Mouse (Mus musculus): ENCODE measurements at regions not wholly inside any gene's neighbourhood (a gene's known extent, or its start where the extent isn't known, plus 50 kb on each side); places are given as distances from the start of the nearest gene placed in this dataset.

DNA sequence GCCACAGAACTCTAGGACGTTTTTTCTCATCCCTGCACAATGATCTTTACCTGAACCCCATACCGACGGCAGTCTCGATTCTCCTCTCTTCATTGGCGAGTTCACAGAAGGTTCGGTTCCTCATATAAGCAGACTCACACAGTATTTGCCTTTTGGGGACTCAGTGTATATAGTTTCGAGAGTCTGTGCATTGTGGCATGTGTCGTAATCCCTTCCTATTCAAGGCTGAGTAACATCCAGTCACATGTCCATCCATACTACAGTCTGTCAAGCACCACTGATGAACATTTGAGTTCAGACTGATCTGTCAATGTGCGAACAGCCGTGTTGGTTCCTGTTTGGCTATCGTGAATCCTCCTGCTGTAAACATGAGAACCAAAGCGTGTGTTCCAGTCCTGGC lies 156.6 kb downstream of the Tgfb2 start:
- TF ChIP-seq POLR2A (IDR thresholded peaks at IDR 0.05; ENCODE audit: low read depth, low read length) = no peak
- TF ChIP-seq CTCF (IDR thresholded peaks at IDR 0.05; ENCODE audit: borderline replicate concordance, insufficient read depth, low read length) = no peak
- H3K27ac ChIP-seq (ENCODE audit: insufficient read depth, low read length) = no peak overlapping the region

DNA sequence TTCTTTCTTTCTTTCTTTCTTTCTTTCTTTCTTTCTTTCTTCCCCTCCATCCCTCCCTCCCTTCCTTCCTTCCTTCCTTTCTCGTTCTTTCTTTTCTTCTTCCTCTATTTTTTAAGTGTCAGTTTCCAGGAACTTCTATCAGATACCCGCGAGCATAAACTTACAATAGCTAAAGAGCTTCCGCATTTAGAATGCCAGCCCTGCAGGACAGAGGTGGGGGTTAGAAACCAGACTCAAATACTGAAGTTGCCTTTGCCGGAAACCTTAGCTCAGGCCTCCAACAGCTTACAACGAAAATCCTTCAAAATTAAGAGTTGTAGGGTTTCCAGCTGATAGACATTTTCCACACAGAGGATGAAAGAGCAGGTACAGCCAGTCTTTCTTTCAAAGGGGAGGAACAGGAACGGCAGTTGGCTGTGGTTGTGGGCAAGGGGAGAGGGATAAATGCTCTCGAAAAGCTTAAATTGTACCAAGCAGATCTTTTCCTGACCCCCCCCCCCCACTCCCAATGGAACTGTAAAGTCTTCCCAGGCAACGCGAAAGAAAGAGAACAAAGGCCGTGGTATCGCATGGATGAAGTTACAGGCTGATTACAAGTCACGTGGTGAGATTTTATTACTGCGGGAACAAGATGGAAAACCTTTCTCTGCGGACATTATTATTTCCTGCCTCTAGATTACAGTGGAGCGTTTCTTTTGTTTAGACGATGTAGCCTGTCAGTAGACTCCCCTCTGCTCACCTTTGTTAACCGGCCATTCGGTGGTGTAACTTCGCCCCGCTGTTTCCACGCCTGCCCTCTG lies 159.2 kb downstream of the Tgfb2 start:
- TF ChIP-seq CTCF (IDR thresholded peaks at IDR 0.05; ENCODE audit: borderline replicate concordance, insufficient read depth, low read length) (no peak), POLR2A (IDR thresholded peaks at IDR 0.05; ENCODE audit: low read depth, low read length) (no peak)
- H3K4me3 ChIP-seq (ENCODE audit: insufficient read depth, low read length) = no peak overlapping the region
- no peak overlapping the region for H3K27ac ChIP-seq (ENCODE audit: insufficient read depth, low read length)
- no peaks in the 10 kb centered on the region for H3K4me1 ChIP-seq (ENCODE audit: control insufficient read depth, insufficient read depth, low read length)

More for the DNA sequence above, 156.6 kb downstream of the Tgfb2 start:
- H3K4me3 ChIP-seq (ENCODE audit: insufficient read depth, low read length) = no peak overlapping the region
- no peaks in the 10 kb centered on the region for H3K4me1 ChIP-seq (ENCODE audit: control insufficient read depth, insufficient read depth, low read length)

DNA sequence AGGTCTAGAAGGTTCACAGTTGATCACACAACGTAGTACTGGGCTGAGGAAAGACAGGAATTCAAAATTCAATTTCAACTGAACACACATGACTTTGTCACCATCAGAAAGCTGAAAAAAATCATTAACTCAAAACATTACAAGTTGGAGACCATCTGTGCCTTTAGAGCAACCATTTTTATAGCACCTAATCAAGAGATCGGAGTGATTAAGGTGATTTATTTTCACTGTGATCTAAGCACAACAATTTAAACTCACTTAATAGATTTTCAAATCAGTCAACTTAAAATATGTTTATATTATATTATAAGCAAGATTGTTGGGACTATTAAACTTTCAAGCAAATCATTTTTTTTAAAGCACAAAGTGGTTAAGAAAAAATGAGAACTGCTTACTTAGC lies 165.7 kb downstream of the Tgfb2 start:
- Histone ChIP-seq H3K4me1 (ENCODE audit: control insufficient read depth, insufficient read depth, low read length) (no peaks in the 10 kb centered on the region), H3K4me3 (ENCODE audit: insufficient read depth, low read length) (no peak overlapping the region), H3K27ac (ENCODE audit: insufficient read depth, low read length) (no peak overlapping the region)
- TF ChIP-seq POLR2A (IDR thresholded peaks at IDR 0.05; ENCODE audit: low read depth, low read length) (no peak), CTCF (IDR thresholded peaks at IDR 0.05; ENCODE audit: borderline replicate concordance, insufficient read depth, low read length) (no peak)

DNA sequence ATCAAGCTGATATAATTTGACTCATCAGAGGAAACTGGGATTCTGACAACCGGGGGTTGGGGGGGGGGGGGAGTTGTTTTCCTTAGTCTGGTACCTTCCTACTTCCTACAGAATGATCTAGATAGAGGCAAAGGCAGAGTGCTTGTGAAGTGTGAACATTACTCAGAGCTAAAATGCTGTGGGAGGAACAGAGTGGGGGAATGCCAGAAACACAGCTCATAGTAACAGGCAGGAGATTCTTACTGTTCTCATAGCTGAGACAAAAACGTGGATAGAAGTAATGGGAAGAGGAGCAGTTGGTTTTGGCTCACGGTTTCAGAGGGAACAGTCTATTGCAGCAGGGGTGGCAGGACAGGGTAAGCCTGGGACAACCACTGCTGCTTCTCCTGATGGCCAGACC lies 167.6 kb downstream of the Tgfb2 start:
- no peak overlapping the region for H3K27ac ChIP-seq (ENCODE audit: insufficient read depth, low read length)
- H3K4me1 ChIP-seq (ENCODE audit: control insufficient read depth, insufficient read depth, low read length) = no peaks in the 10 kb centered on the region
- TF ChIP-seq CTCF (IDR thresholded peaks at IDR 0.05; ENCODE audit: borderline replicate concordance, insufficient read depth, low read length) (no peak), POLR2A (IDR thresholded peaks at IDR 0.05; ENCODE audit: low read depth, low read length) (no peak)
- H3K4me3 ChIP-seq (ENCODE audit: insufficient read depth, low read length) = no peak overlapping the region

DNA sequence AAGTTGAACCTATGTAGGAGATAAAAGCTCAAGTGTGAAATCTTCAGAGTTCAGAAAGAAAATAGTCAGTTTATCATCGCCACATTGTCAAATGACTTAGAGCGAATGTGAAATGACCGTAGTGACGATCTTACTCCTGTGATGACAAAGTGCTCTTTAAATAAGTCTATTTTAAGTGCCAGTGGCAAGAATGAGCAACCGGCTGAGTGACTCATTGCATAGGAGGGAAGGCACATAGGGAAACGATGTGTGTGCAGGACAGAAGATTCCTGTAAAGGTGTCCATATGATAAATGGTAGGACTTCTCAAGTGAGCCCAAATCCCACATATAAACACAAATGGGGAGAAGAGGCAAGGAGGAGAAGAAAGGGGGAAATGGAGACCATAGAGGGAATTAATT lies 189.8 kb downstream of the Tgfb2 start:
- TF ChIP-seq POLR2A (IDR thresholded peaks at IDR 0.05; ENCODE audit: low read depth, low read length) = no peak
- no peak for TF ChIP-seq CTCF (IDR thresholded peaks at IDR 0.05; ENCODE audit: borderline replicate concordance, insufficient read depth, low read length)
- Histone ChIP-seq H3K4me3 (ENCODE audit: insufficient read depth, low read length) (no peak overlapping the region), H3K4me1 (ENCODE audit: control insufficient read depth, insufficient read depth, low read length) (no peaks in the 10 kb centered on the region), H3K27ac (ENCODE audit: insufficient read depth, low read length) (no peak overlapping the region)

DNA sequence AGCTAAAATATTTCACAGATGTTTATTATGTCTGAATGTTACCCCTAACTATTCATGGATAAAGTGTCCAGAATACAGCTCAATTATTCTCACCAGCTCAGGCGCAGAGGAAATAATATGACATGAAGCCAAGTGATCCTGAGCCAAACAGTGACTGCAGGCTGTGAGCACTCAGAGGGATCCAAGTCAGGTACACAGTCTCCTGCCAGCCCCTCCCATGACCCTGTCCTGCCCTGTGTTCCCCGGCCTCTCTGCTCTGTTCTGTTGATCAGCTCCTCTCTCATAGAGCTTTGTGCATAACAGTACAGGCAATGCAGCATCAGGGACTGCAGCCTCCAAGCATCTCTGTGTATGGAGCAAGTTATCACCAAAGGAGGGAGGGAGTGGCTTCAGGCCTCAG lies 190.7 kb downstream of the Tgfb2 start:
- no peaks in the 10 kb centered on the region for H3K4me1 ChIP-seq (ENCODE audit: control insufficient read depth, insufficient read depth, low read length)
- no peak overlapping the region for H3K27ac ChIP-seq (ENCODE audit: insufficient read depth, low read length)
- no peak overlapping the region for H3K4me3 ChIP-seq (ENCODE audit: insufficient read depth, low read length)
- TF ChIP-seq POLR2A (IDR thresholded peaks at IDR 0.05; ENCODE audit: low read depth, low read length) (no peak), CTCF (IDR thresholded peaks at IDR 0.05; ENCODE audit: borderline replicate concordance, insufficient read depth, low read length) (no peak)

GRCm38 (mm10) chr1:186513861-186514260 lies 191.9 kb downstream of the Tgfb2 start:
- TF ChIP-seq CTCF (IDR thresholded peaks at IDR 0.05; ENCODE audit: borderline replicate concordance, insufficient read depth, low read length) (no peak), POLR2A (IDR thresholded peaks at IDR 0.05; ENCODE audit: low read depth, low read length) (no peak)
- Histone ChIP-seq H3K4me3 (ENCODE audit: insufficient read depth, low read length) (no peak overlapping the region), H3K4me1 (ENCODE audit: control insufficient read depth, insufficient read depth, low read length) (no peaks in the 10 kb centered on the region)

DNA sequence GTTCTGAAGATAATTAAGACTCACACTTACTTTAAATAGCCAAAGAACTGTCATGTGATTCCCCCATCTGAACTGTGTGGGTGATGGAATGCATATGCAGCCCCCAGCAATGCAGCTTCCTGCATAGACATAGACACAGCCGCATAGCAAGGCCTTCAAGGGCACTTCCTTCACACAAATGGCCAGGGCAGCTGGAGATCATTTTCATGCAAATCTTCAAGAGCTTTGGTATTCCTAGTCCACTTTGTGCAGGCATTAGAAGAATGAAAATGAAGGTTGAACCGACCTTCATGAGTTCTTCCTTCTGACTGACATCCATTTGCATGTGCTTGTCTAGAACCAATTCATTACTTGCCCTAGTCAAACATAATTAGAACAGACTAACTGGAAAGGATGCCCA lies 195.3 kb downstream of the Tgfb2 start:
- Histone ChIP-seq H3K4me3 (ENCODE audit: insufficient read depth, low read length) (no peak overlapping the region), H3K27ac (ENCODE audit: insufficient read depth, low read length) (no peak overlapping the region), H3K4me1 (ENCODE audit: control insufficient read depth, insufficient read depth, low read length) (no peaks in the 10 kb centered on the region)
- TF ChIP-seq CTCF (IDR thresholded peaks at IDR 0.05; ENCODE audit: borderline replicate concordance, insufficient read depth, low read length) (no peak), POLR2A (IDR thresholded peaks at IDR 0.05; ENCODE audit: low read depth, low read length) (no peak)

More at GRCm38 (mm10) chr1:186513861-186514260, 191.9 kb downstream of the Tgfb2 start:
- H3K27ac ChIP-seq (ENCODE audit: insufficient read depth, low read length) = no peak overlapping the region

GRCm38 (mm10) chr1:186508358-186508757 lies 197.4 kb downstream of the Tgfb2 start:
- H3K4me3 ChIP-seq (ENCODE audit: insufficient read depth, low read length) = no peak overlapping the region
- H3K27ac ChIP-seq (ENCODE audit: insufficient read depth, low read length) = no peak overlapping the region
- TF ChIP-seq CTCF (IDR thresholded peaks at IDR 0.05; ENCODE audit: borderline replicate concordance, insufficient read depth, low read length) (no peak), POLR2A (IDR thresholded peaks at IDR 0.05; ENCODE audit: low read depth, low read length) (no peak)
- H3K4me1 ChIP-seq (ENCODE audit: control insufficient read depth, insufficient read depth, low read length) = no peaks in the 10 kb centered on the region

GRCm38 (mm10) chr1:186507956-186508355 lies 197.8 kb downstream of the Tgfb2 start:
- no peak overlapping the region for H3K4me3 ChIP-seq (ENCODE audit: insufficient read depth, low read length)
- H3K4me1 ChIP-seq (ENCODE audit: control insufficient read depth, insufficient read depth, low read length) = no peaks in the 10 kb centered on the region
- no peak for TF ChIP-seq CTCF (IDR thresholded peaks at IDR 0.05; ENCODE audit: borderline replicate concordance, insufficient read depth, low read length)
- TF ChIP-seq POLR2A (IDR thresholded peaks at IDR 0.05; ENCODE audit: low read depth, low read length) = no peak
- H3K27ac ChIP-seq (ENCODE audit: insufficient read depth, low read length) = no peak overlapping the region

Data from embryonic fibroblast, embryonic 13.5 days (primary cell).